In the genomic region with DNA sequence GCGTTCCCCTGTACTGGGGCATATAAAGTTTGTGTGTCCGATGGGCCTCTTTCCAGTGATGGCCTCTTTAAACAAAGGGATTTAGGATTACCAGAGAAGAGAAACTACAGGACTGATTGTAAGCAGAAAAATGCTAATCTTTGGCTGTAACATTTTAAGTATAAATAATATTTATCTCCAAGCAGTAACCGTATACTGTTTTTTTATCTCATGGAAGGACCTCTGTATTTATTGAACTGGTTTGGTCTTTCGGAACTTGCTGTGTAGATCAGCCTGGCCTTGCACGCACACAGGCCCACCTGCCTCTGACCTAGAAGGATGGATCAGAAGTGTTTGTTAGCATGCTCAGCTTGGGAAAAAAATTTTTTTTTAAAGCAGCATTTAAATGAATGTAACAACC, we compare ENCODE assay signal across 17 mouse cellular contexts.
DNase-seq lines count a peak whose midpoint lies in the region; ATAC-seq and TF ChIP-seq lines count a peak whose summit lies in the region.
"Had no signal": no experiment of that assay in that cellular context is flagged by ENCODE, and none has a peak within 500 bp of the region (broad histone marks: within the 10 kb centered on the region; RNA-seq: fewer than 3 reads in every experiment).

No protein-coding gene starts in this region.

- no peak for TF ChIP-seq CTCF in liver, adult 2 months (IDR thresholded peaks at IDR 0.05; ENCODE audit: low read depth, low read length)
- TF ChIP-seq CTCF in embryonic fibroblast, embryonic 13.5 days (IDR thresholded peaks at IDR 0.05; ENCODE audit: borderline replicate concordance, insufficient read depth, low read length): no peak

- no peaks in the 10 kb centered on the region for H3K9me3 ChIP-seq in liver, embryonic 16.5 days (replicated peaks; ENCODE audit: control insufficient read depth, low read length)
- H3K9me3 ChIP-seq: embryonic facial prominence, embryonic 10.5 days; limb, embryonic 13.5 days had no signal

- ATAC-seq in liver, embryonic 16.5 days (ENCODE audit: low read depth): no peak
- ATAC-seq: forebrain, embryonic 14.5 days; midbrain, embryonic 16.5 days had no signal

- H3K4me3 ChIP-seq in liver, adult 2 months (ENCODE audit: insufficient read depth, low read depth, low read length): no peak overlapping the region
- H3K4me3 ChIP-seq in embryonic fibroblast, embryonic 13.5 days (ENCODE audit: insufficient read depth, low read length): no peak overlapping the region
- no peak overlapping the region for H3K4me3 ChIP-seq in liver, embryonic 16.5 days (ENCODE audit: low read depth, low read length)
- H3K4me3 ChIP-seq: embryonic facial prominence, embryonic 10.5 days; limb, embryonic 13.5 days had no signal

- H3K9ac ChIP-seq in liver, adult 2 months (ENCODE audit: low read depth, low read length): no peak overlapping the region
- peak overlapping the region; percentile 56 for H3K9ac ChIP-seq in liver, embryonic 16.5 days (ENCODE audit: low read depth, low read length)
- H3K9ac ChIP-seq: hindbrain, embryonic 14.5 days; limb, embryonic 13.5 days had no signal

- TF ChIP-seq POLR2A in liver, adult 2 months (IDR thresholded peaks at IDR 0.05; ENCODE audit: extremely low read depth, insufficient read depth, low read length): no peak
- no peak for TF ChIP-seq POLR2A in embryonic fibroblast, embryonic 13.5 days (IDR thresholded peaks at IDR 0.05; ENCODE audit: low read depth, low read length)

- H3K4me2 ChIP-seq in liver, embryonic 16.5 days (ENCODE audit: low read depth, low read length): peak overlapping the region; percentile 44
- H3K4me2 ChIP-seq: heart, embryonic 11.5 days; hindbrain, embryonic 14.5 days; limb, embryonic 13.5 days had no signal

- H3K79me2 ChIP-seq in liver, adult 2 months (ENCODE audit: control insufficient read depth, insufficient read depth, low read length): peaks cover 7% of the 10 kb centered on the region; the same call in 1 of the 2 replicates

- H3K27me3 ChIP-seq in liver, adult 2 months (ENCODE audit: control insufficient read depth, insufficient read depth, low read length): no peaks in the 10 kb centered on the region
- no peaks in the 10 kb centered on the region for H3K27me3 ChIP-seq in liver, embryonic 16.5 days (ENCODE audit: control insufficient read depth, insufficient read depth, low read depth, low read length)
- H3K27me3 ChIP-seq: limb, embryonic 13.5 days had no signal

- H3K4me1 ChIP-seq in liver, adult 2 months (ENCODE audit: control insufficient read depth, insufficient read depth, low read length): peaks cover 1% of the 10 kb centered on the region; the same call in 1 of the 2 replicates
- peaks cover 5% of the 10 kb centered on the region for H3K4me1 ChIP-seq in embryonic fibroblast, embryonic 13.5 days (ENCODE audit: control insufficient read depth, insufficient read depth, low read length)
- peaks cover 31% of the 10 kb centered on the region for H3K4me1 ChIP-seq in liver, embryonic 16.5 days (ENCODE audit: control insufficient read depth, low read depth, low read length)
- H3K4me1 ChIP-seq: embryonic facial prominence, embryonic 10.5 days; limb, embryonic 13.5 days had no signal

- 0 out of 2 replicates have a peak, but pooled peaks cover 4% of the 10 kb centered on the region for H3K36me3 ChIP-seq in liver, adult 2 months (ENCODE audit: control insufficient read depth, insufficient read depth, low read length)
- H3K36me3 ChIP-seq in liver, embryonic 16.5 days (ENCODE audit: control insufficient read depth, insufficient read depth): peaks cover 2% of the 10 kb centered on the region; the same call in 1 of the 2 replicates
- H3K36me3 ChIP-seq: limb, embryonic 13.5 days had no signal

- no peak for DNase-seq in liver, adult 2 months (ENCODE audit: extremely low read depth, low read depth, low spot score)
- no peak for DNase-seq in liver
- peak; percentile 23 for DNase-seq in MEL-GATA-1-ER (ENCODE audit: extremely low read depth, low read depth)
- DNase-seq in spleen, postnatal 10 days (ENCODE audit: low spot score in 2 of 2): no peak
- no peak for DNase-seq in kidney, postnatal 14 days
- DNase-seq: adrenal gland, postnatal 25 days; cerebellum, adult 2 months; right cerebral cortex, postnatal 25 days; thymus, postnatal 36 days had no signal

- peak overlapping the region; percentile 51 for H3K27ac ChIP-seq in liver, adult 2 months (replicated peaks; ENCODE audit: insufficient read depth, low read depth, low read length)
- H3K27ac ChIP-seq in embryonic fibroblast, embryonic 13.5 days (ENCODE audit: insufficient read depth, low read length): peak overlapping the region; percentile 100
- H3K27ac ChIP-seq in liver, embryonic 16.5 days (ENCODE audit: low read length): peak overlapping the region; percentile 92
- H3K27ac ChIP-seq: embryonic facial prominence, embryonic 10.5 days; hindbrain, embryonic 14.5 days; limb, embryonic 13.5 days had no signal

- WGBS in liver, adult 2 months: 61% methylated on average over 5 of the region's 5 CpGs
- 55% methylated on average over 5 of the region's 5 CpGs for WGBS in liver, embryonic 16.5 days (ENCODE audit: insufficient replicate concordance)
